ENCODE assay signal across 9 mouse cellular contexts in the genomic region with DNA sequence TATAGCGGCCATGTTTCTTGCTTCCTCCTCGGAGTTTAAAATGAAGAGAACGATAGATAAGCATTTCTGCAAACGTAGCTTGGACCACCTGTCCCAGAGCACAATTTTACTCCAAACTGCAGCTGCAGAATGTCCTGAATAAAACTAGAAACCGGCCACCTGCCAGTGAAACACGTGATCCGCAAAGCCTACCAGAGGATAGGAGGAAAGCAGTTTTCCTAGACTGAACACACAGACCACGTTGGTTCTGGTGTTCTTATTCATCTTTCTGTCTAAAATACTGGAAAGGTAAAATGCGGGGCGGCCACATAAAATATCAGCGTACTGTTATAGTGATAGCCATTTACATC.
DNase-seq lines count a peak whose midpoint lies in the region; ATAC-seq and TF ChIP-seq lines count a peak whose summit lies in the region.
"Had no signal": no experiment of that assay in that cellular context is flagged by ENCODE, and none has a peak within 500 bp of the region (broad histone marks: within the 10 kb centered on the region; RNA-seq: fewer than 3 reads in every experiment).

No protein-coding gene starts in this region.

- H3K4me2 ChIP-seq in forebrain, embryonic 14.5 days (ENCODE audit: low read length), result peak overlapping the region; percentile 76; the same call in 1 of the 2 replicates
- H3K4me2 ChIP-seq in liver, embryonic 11.5 days, result peak overlapping the region; percentile 73

- in situ Hi-C loops in ES-E14 (cut with MboI; ENCODE audit: low sequenced_read_pairs in 2 of 2, unreplicated experiment in 2 of 2), result no loop called here

- H3K4me1 ChIP-seq in ES-E14 (ENCODE audit: control insufficient read depth in 2 of 2, insufficient read depth in 2 of 2, low read length in 2 of 2, poor library complexity in 1 of 2), result peaks cover 2 to 5% of the 10 kb centered on the region in 2 experiments; a peak in 3 of 4 replicates
- H3K4me1 ChIP-seq in forebrain, embryonic 14.5 days (ENCODE audit: control insufficient read depth, insufficient read depth, low read length), result peaks cover 2% of the 10 kb centered on the region; the same call in 1 of the 2 replicates
- H3K4me1 ChIP-seq in liver, embryonic 11.5 days (replicated peaks; ENCODE audit: control insufficient read depth, insufficient read depth, low read length), result 0 out of 2 replicates have a peak, but pooled peaks cover 2% of the 10 kb centered on the region

- no peaks in the 10 kb centered on the region for H3K36me3 ChIP-seq in ES-E14 (ENCODE audit: control insufficient read depth, insufficient read depth, low read length, poor library complexity, severe bottlenecking)
- no peaks in the 10 kb centered on the region for H3K36me3 ChIP-seq in forebrain, embryonic 14.5 days (ENCODE audit: control insufficient read depth, insufficient read depth, low read length)
- no peaks in the 10 kb centered on the region for H3K36me3 ChIP-seq in liver, embryonic 11.5 days (ENCODE audit: control insufficient read depth, insufficient read depth, low read length)

- H3K9me3 ChIP-seq in ES-E14 (ENCODE audit: control insufficient read depth, insufficient read depth, low read depth, low read length), result no peaks in the 10 kb centered on the region
- H3K9me3 ChIP-seq in forebrain, embryonic 14.5 days (replicated peaks; ENCODE audit: control insufficient read depth, low read length), result no peaks in the 10 kb centered on the region
- no peaks in the 10 kb centered on the region for H3K9me3 ChIP-seq in liver, embryonic 11.5 days (ENCODE audit: control insufficient read depth, low read length)

- H3K4me3 ChIP-seq in ES-E14 (ENCODE audit: insufficient read depth in 1 of 2, low read depth in 1 of 2, low read length in 2 of 2, poor library complexity in 1 of 2, severe bottlenecking in 1 of 2), result peak overlapping the region in 1 of 2 experiments; percentile 69; a peak in 1 of 4 replicates
- no peak overlapping the region for H3K4me3 ChIP-seq in forebrain, embryonic 14.5 days (ENCODE audit: low read depth, low read length)
- no peak overlapping the region; the same call in 1 of the 2 replicates for H3K4me3 ChIP-seq in liver, embryonic 11.5 days (ENCODE audit: low read depth, low read length)

- no peak for ATAC-seq in forebrain, embryonic 14.5 days
- no peak for ATAC-seq in liver, embryonic 11.5 days (replicated peaks; ENCODE audit: low FRiP score)

- 83% methylated on average over 11 of the region's 11 CpGs for WGBS in forebrain, embryonic 14.5 days
- WGBS in liver, embryonic 11.5 days, result 71% methylated on average over 11 of the region's 11 CpGs

- DNase-seq in kidney, adult 11 months, result peak; percentile 10
- DNase-seq in kidney, adult 18-20 months, result no peak
- no peak for DNase-seq in ES-E14 (ENCODE audit: low read depth, low spot score)
- DNase-seq in forebrain, embryonic 14.5 days (ENCODE audit: low spot score), result peak; percentile 8
- DNase-seq in liver, embryonic 11.5 days (ENCODE audit: low spot score), result no peak
- no peak for DNase-seq in embryo, embryonic 10 days (ENCODE audit: low spot score)
- DNase-seq in ovary, postnatal 10 days (ENCODE audit: low spot score), result no peak
- no peak for DNase-seq in thymus, postnatal 0 days (ENCODE audit: low spot score)

- peak overlapping the region; percentile 43; the same call in 1 of the 2 replicates for H3K9ac ChIP-seq in ES-E14 (ENCODE audit: insufficient read depth, low read depth, low read length, poor library complexity, severe bottlenecking)
- H3K9ac ChIP-seq in forebrain, embryonic 14.5 days (ENCODE audit: low read length), result no peak overlapping the region; the same call in 1 of the 2 replicates
- no peak overlapping the region for H3K9ac ChIP-seq in liver, embryonic 11.5 days (ENCODE audit: low read depth, low read length)

- H3K27me3 ChIP-seq in forebrain, embryonic 14.5 days (replicated peaks; ENCODE audit: control insufficient read depth, insufficient read depth, low read length), result no peaks in the 10 kb centered on the region
- H3K27me3 ChIP-seq in liver, embryonic 11.5 days (replicated peaks; ENCODE audit: control insufficient read depth, insufficient read depth, low read length), result no peaks in the 10 kb centered on the region
- H3K27me3 ChIP-seq: Patski had no signal

- H3K27ac ChIP-seq in ES-E14 (ENCODE audit: insufficient read depth, low read depth, low read length, poor library complexity, severe bottlenecking), result no peak overlapping the region
- no peak overlapping the region for H3K27ac ChIP-seq in forebrain, embryonic 14.5 days (ENCODE audit: low read depth, low read length)
- 0 out of 2 replicates have a peak overlapping the region, but pooled peaks have one; percentile 3 for H3K27ac ChIP-seq in liver, embryonic 11.5 days (ENCODE audit: low read depth, low read length)

TF ChIP-seq in ES-E14, 5 proteins besides CTCF, POLR2A, EP300 and RAD21:
- TF ChIP-seq CHD2 (IDR thresholded peaks at IDR 0.05; ENCODE audit: low read depth, low read length) (no peak), ZNF384 (IDR thresholded peaks at IDR 0.05; ENCODE audit: low read depth, low read length) (no peak), MAFK (IDR thresholded peaks at IDR 0.05; ENCODE audit: insufficient read depth, low read depth, low read length) (no peak), ZC3H11A (IDR thresholded peaks at IDR 0.05; ENCODE audit: borderline replicate concordance, low read depth, low read length) (no peak), HCFC1 (IDR thresholded peaks at IDR 0.05; ENCODE audit: borderline replicate concordance, insufficient read depth, low read length) (no peak)

Comparison
In these comparisons a context has a peak if more than half of its experiments do, and no peak if none do; other contexts are left out.
1. DNase-seq: peak in kidney, adult 11 months (single experiment) and forebrain, embryonic 14.5 days (single experiment); none in kidney, adult 18-20 months (single experiment), ES-E14 (single experiment), liver, embryonic 11.5 days (single experiment), embryo, embryonic 10 days (single experiment), ovary, postnatal 10 days (single experiment) and thymus, postnatal 0 days (single experiment).